Mouse (Mus musculus) heart, embryonic 11.5 days (tissue): ENCODE results near the gene Add3. TPM values are rescaled to one million over a fixed set of nuclear protein-coding genes. Genes with fewer than 3 reads are reported as not detected.
A peak's percentile ranks its signal among the peaks of the same experiment; 100 is the strongest.

Experiments
- ATAC-seq: fragments of 200-750 bp; cut with Nextera tagmentation; replicated peaks from 2 replicates; pipeline ENCODE4 v1.8.0; 2017; ENCODE audit warnings: moderate library complexity; ENCODE audit not compliant: insufficient number of reproducible peaks, low FRiP score, low TSS enrichment
- H3K27ac ChIP-seq: fragments of 300-500 bp; sonication (generic); 2 replicates; pipeline ENCODE4 v1.5.1; 2014; ENCODE audit warnings: mild to moderate bottlenecking, low read depth, low read length
- H3K27me3 ChIP-seq: fragments of 300-500 bp; sonication (generic); 2 replicates; pipeline ENCODE4 v1.6.1; 2014; ENCODE audit warnings: mild to moderate bottlenecking, low read length, mixed read lengths; ENCODE audit not compliant: control insufficient read depth, insufficient read depth
- H3K36me3 ChIP-seq: fragments of 300-500 bp; sonication (generic); 2 replicates; pipeline ENCODE4 v1.6.1; 2014; ENCODE audit warnings: mild to moderate bottlenecking, low read length, moderate library complexity, mixed read lengths; ENCODE audit not compliant: control insufficient read depth, insufficient read depth
- H3K4me1 ChIP-seq: fragments of 300-500 bp; sonication (generic); 2 replicates; pipeline ENCODE4 v1.6.1; 2014; ENCODE audit warnings: low read length; ENCODE audit not compliant: control insufficient read depth, insufficient read depth
- H3K4me2 ChIP-seq: fragments of 300-500 bp; sonication (generic); 2 replicates; pipeline ENCODE4 v1.6.1; 2014; ENCODE audit warnings: mild to moderate bottlenecking, moderate library complexity
- H3K4me3 ChIP-seq: fragments of 300-500 bp; sonication (generic); 2 replicates; pipeline ENCODE4 v1.5.1; 2014; ENCODE audit warnings: low read depth, low read length
- H3K9ac ChIP-seq: fragments of 300-500 bp; sonication (generic); 2 replicates; pipeline ENCODE4 v1.6.1; 2014; ENCODE audit warnings: mild to moderate bottlenecking, low read depth, low read length, moderate library complexity
- H3K9me3 ChIP-seq: fragments of 300-500 bp; sonication (generic); replicated peaks from 2 replicates; pipeline ENCODE4 v1.6.1; 2016; ENCODE audit warnings: low read length; ENCODE audit not compliant: control insufficient read depth
- WGBS: fragments of 180-500 bp; shearing (Covaris S2); extraction: QIAGEN DNeasy Blood & Tissue Kit; methylation state at CpG from one replicate; pipeline ENCODE4 v1.1.7; 2014; ENCODE audit not compliant: insufficient replicate concordance; 5-methylcytosine and 5-hydroxymethylcytosine counted together
- polyA plus RNA-seq: library from polyadenylated mRNA; unstranded; fragments of >200 nt; fragmentation: Nextera tagmentation; extraction: Ambion mirVana; gene quantifications from 2 replicates; pipeline ENCODE4 v1.2.1, GENCODE M21; 2014

Gene Add3
- polyA plus RNA-seq, 1 experiment from 2014 or later = 133 TPM

DNA sequence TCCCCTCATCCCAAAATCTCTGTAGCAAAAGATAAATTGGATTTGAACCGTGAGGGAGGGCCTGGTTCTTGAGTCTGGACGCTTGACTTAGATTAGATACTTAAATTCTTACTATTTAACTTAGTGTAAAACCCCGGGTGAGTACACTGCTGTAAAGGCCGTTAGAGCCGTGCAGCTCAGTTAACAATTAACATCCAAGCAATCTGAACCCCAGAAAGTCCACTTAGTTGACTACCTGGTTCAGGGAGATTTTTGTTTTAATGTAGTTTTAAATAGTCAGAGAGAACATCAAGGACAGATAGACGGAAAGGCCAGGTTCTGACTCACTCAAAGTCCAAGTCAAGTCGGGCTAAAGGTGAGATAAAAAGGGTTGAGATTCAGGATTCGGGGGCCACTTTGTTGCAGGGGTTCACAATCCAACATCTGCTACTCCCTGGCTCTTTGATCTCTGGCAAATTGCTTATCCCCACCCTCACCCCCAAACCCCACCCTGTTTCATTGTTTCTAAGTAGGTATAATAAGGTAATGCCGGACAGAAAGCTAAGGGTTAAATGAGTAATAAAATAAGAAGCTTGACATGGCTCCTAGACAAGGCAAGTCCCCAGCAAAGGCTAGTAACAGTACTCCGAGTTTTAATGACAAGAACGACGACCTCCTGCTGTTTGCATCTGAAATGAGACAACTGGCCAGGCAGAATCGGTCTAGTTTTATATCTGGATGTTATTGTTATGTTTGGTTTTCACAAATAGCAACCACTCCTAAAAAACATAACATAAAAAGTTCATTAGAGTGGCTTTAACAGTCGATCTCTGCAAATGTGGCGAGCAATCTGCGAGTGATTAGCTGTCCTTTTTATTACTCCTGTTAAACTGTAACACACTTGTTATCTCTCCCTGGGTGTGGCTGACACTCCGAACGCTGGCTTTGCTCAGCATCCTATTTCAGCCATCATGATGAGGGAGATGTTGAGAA is 12.6 kb upstream of the Add3 start:
- H3K9ac ChIP-seq = no peak overlapping the region
- H3K4me3 ChIP-seq = no peak overlapping the region
- ATAC-seq = no peak
- no peaks in the 10 kb centered on the region for H3K27me3 ChIP-seq
- H3K36me3 ChIP-seq = no peaks in the 10 kb centered on the region
- 25% methylated on average over 18 of the region's 18 CpGs for WGBS
- peak overlapping the region; percentile 71 for H3K27ac ChIP-seq
- H3K9me3 ChIP-seq = no peaks in the 10 kb centered on the region
- H3K4me2 ChIP-seq = no peak overlapping the region; the same call in 1 of the 2 replicates
- peaks cover 30% of the 10 kb centered on the region for H3K4me1 ChIP-seq

DNA sequence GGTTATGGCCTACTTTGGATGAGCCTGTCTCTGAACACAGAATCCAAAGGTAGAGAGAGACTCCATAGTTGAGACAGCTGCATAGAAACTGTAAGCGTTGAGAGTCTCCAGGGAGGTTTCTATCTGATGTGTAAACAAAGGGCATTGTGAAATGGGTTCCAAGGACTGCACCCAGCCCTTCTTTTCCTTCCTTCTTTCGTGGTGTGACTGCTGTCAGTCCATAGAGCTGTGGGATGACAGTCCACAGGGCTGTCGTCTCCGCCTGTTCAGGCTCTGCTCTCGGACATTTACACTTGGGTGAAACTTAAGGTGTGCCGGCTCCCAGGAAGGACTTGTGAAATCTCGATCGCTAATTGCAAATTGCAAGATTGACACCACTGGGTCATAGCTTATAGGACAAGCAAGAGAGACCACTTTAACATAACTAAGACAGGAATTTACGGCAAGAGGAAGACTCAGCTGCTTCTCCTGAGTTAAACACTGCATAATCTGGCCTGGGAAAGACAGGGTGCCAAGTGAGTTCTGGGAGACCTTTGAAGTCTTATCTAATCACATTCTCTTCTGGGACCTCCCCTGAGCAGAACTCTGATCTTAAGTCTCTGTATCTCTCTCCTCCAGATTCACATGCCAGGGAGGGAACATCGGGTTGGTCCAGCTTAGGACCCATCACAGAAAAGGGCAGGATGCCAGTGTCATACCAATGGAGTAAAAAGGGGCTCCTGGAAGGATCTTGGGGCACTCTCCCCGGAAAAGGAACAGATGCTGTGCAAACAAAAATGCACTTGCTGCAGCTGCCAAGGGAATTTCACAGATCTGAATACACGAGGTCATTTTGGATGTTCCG is 11.5 kb upstream of the Add3 start:
- H3K9me3 ChIP-seq = no peaks in the 10 kb centered on the region
- no peaks in the 10 kb centered on the region for H3K27me3 ChIP-seq
- H3K27ac ChIP-seq = peak overlapping the region; percentile 71
- peaks cover 28% of the 10 kb centered on the region for H3K4me1 ChIP-seq
- no peak overlapping the region for H3K4me3 ChIP-seq
- H3K4me2 ChIP-seq = peak overlapping the region; percentile 47
- ATAC-seq = 0 out of 2 replicates have a peak, but pooled peaks have one; percentile 50
- WGBS = 11% methylated on average over 13 of the region's 13 CpGs
- H3K9ac ChIP-seq = no peak overlapping the region
- H3K36me3 ChIP-seq = no peaks in the 10 kb centered on the region

DNA sequence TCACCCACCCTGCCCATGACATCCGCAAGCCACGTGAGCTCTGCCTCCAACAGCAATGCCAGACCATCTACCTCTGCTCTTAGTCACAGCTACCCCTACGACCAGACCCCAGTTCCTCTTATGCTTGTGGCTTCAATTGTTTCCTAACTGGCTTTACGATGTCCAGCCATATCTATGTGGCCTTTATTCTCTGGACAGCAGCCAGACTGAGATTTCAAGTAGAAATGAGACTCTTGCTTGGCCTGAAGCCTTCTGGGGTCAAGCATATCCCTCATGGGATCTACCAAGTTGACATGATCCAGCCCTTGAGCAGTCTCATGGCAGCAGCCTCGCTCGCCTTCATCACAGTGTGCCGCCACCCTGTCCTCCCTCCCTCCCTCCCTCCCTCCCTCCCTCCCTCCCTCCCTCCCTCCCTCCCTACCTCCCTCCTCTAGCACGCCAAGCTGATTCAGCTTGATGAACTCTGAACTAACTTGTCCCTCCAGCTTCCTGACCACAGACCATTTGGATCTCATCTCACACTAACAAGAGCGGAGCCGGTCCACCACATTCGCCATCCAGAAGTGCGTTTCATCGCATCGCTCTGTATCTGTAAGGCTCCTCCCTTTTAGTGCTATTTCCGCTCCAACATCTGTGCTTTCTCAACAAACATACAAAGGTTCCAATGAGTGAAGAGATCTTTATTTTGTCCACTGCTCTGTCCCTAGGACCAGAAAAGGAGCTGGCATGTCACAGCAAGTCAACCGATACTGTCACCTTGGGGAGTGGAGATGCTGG is 9.7 kb upstream of the Add3 start:
- H3K27me3 ChIP-seq = no peaks in the 10 kb centered on the region
- no peak overlapping the region for H3K4me3 ChIP-seq
- H3K27ac ChIP-seq = no peak overlapping the region
- no peak overlapping the region for H3K4me2 ChIP-seq
- H3K9me3 ChIP-seq = no peaks in the 10 kb centered on the region
- peaks cover 28% of the 10 kb centered on the region for H3K4me1 ChIP-seq
- H3K36me3 ChIP-seq = no peaks in the 10 kb centered on the region
- 68% methylated on average over 16 of the region's 16 CpGs for WGBS
- H3K9ac ChIP-seq = no peak overlapping the region
- no peak for ATAC-seq

DNA sequence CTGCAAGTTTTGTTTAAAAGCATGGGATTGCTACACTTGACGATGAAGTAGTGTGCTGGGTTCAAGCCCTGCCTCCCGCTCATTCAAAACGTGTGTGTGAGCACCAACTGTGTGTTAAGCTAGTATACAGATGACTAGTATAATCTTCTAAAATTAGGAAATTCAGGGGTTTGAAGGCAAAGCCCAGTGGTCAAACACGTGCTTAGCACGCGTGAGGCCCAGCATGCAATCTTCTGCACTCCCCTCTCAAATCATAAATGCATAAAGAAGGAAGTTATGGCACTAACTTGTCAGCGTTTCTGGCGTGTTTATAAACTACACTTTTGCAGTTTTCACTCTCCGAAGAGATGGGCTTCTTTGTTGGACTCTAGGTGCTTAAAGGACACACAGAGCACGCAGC is 7.8 kb upstream of the Add3 start:
- Histone ChIP-seq H3K4me3 (no peak overlapping the region), H3K27ac (no peak overlapping the region), H3K27me3 (no peaks in the 10 kb centered on the region), H3K4me2 (no peak overlapping the region), H3K4me1 (peaks cover 30% of the 10 kb centered on the region), H3K9me3 (no peaks in the 10 kb centered on the region), H3K9ac (no peak overlapping the region), H3K36me3 (no peaks in the 10 kb centered on the region)
- 84% methylated on average over 10 of the region's 10 CpGs for WGBS
- no peak for ATAC-seq

DNA sequence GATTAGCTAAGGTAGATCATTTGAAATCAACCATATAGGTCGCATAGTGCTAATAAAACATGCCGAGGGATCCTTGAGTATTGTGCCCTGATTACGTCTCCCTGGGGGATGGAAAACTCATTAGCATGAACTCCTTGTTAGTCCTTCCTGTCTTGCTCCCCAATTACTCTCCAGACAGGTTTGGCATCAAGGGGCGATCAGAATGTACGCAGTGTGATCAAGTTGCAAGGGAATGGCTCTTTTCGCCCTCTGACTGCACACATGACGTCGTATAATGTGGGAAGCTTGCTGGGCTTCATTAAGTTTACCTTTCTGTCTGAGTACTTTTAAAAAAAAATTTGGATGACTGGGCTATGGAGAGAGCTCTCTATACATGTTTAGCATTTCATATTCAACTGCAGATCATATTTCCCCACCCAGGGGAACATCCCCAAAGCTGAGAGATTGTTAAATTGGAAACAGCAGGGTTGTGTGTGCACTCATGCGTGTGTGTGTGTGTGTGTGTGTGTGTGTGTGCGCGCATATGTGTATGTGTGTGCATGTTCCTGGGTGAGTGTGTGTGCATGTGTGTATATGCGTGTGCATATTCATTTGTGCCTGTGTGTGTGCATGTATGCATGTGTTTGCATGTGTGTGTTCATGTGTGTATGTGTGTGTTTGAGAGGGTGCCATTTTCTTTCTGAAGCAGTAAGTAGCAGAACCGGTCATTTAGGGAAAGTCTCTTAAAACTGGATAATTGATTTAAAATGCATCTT is 3.7 kb upstream of the Add3 start:
- Histone ChIP-seq H3K36me3 (no peaks in the 10 kb centered on the region), H3K27ac (no peak overlapping the region), H3K4me2 (no peak overlapping the region), H3K9ac (no peak overlapping the region), H3K4me3 (no peak overlapping the region), H3K9me3 (no peaks in the 10 kb centered on the region), H3K4me1 (0 out of 2 replicates have a peak, but pooled peaks cover 6% of the 10 kb centered on the region), H3K27me3 (no peaks in the 10 kb centered on the region)
- 77% methylated on average over 13 of the region's 13 CpGs for WGBS
- ATAC-seq = no peak

DNA sequence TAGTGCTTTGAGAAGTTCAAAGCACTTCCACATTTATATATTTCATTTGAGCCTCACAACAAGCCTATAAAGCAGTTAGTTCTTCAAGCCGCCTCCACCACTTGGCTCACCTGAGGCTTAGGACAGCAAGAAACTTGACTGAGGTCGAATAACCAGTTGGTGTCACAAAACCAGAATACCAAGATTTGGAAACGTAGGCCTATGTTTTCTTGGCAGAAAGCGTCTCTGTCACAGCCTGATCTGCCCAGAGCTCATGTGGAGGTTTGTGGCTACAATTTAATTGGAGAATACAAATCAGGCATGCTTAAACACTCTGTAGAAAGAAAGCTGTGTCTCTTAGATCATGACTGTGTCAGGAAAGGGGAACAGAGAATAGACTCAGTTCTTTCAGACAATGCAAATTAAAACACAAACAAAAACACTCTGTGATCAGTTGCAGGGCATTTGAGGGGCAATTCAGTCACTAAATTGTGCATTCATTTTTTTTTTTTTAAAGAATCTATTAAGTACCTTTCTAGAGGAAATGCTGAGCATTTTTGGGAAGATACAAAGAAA is 3.0 kb upstream of the Add3 start:
- Histone ChIP-seq H3K4me1 (0 out of 2 replicates have a peak, but pooled peaks cover 6% of the 10 kb centered on the region), H3K4me3 (no peak overlapping the region), H3K27ac (no peak overlapping the region), H3K9ac (no peak overlapping the region), H3K36me3 (no peaks in the 10 kb centered on the region), H3K27me3 (no peaks in the 10 kb centered on the region), H3K4me2 (no peak overlapping the region), H3K9me3 (no peaks in the 10 kb centered on the region)
- ATAC-seq = no peak
- WGBS = 70% methylated on average over 4 of the region's 4 CpGs

DNA sequence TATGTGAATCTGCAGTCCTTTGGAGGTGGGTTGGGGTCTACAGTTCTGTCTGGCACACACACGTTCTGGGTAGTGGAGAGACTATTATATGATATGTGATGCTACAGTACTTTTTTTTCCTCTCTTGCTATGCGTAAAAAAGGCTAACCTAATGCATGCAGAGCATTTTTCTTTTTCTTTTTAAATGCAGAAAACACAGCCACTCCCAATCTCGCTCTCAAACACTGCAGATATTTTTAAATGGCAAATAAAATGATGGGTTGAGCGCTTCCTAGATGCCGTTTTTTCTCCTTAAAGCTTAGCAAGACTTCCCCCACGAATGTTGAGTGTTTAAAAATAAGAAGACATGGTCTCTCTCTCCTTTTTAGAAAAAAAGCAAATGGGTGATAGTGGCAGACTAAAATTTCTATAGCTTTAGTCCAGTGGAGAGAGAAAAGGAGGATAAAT is 584 bp downstream of the Add3 start:
- H3K4me1 ChIP-seq = peaks cover 7% of the 10 kb centered on the region; the same call in 1 of the 2 replicates
- no peaks in the 10 kb centered on the region for H3K9me3 ChIP-seq
- peak overlapping the region; percentile 84 for H3K4me2 ChIP-seq
- H3K36me3 ChIP-seq = no peaks in the 10 kb centered on the region
- no peaks in the 10 kb centered on the region for H3K27me3 ChIP-seq
- H3K9ac ChIP-seq = peak overlapping the region; percentile 84
- no peak for ATAC-seq
- H3K27ac ChIP-seq = peak overlapping the region; percentile 92
- H3K4me3 ChIP-seq = peak overlapping the region; percentile 92
- 4% methylated on average over 6 of the region's 6 CpGs for WGBS
